Mouse (Mus musculus) cerebral cortex, adult 2 months (tissue): Measurements from ENCODE around the gene Il10rb.

Experiments
- WGBS: fragments of 180-500 bp; shearing (Covaris S2); methylation state at CpG from one replicate; pipeline ENCODE4 v1.1.7; 2018; 5-methylcytosine and 5-hydroxymethylcytosine counted together

The Il10rb gene

DNA sequence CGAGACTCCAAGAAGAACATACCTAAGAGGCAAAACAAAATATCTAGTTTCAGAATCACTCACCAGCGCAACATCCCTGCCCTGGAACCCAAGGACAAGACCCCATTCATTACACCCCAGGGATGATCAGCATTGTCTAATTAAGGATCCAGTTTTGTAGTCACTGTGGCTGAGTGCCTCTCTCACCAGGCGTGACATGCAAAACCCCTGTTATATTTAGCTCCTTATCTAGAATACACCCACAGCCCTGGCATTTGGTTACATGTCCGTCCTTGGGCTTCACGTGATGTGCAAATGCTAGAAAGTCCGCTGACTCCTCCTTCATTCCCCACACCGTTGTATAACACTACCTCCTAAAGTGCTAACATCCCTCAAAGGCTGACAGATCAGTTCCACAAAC lies 11.0 kb downstream of the Il10rb start:
- WGBS, result 77% methylated on average over 7 of the region's 7 CpGs

DNA sequence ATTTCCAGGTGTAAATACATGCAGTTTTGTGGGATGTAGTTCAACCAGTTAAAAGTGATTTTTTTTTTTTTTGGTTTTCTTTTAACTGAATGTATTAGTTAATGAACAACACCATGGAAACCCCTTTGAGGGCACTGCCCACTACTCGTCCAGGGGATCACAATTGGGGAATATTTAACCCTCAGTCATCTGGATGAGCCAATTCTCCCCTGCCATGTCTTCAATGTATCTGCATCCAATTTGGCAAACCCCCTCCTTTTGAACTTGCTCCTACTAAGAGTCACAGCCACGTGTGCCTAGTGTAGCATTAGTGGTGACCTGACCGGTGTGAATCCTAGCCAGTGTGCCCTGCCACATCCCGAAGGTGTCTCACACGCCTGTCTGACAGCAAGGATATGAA lies 12.6 kb downstream of the Il10rb start:
- 85% methylated on average over 5 of the region's 5 CpGs for WGBS

DNA sequence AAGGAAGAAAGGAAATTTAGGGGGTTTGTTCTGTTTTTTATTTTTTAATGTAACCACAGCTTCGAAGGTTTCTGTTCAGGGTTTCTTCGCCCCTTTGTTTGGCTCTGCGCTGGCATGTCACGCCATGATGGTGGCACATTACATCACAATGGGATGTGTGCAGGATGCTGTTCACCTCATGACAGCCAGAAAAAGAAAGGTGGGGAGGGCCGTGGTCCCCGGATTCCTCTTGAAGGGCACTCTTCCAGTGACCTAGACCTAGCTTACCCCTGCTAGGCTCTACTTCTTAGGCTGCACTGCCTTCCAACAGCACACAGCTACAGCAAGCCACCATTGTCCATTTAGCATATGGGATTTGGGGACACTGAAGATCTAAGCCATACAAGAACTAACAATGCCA lies 19.9 kb downstream of the Il10rb start:
- WGBS, result 83% methylated on average over 6 of the region's 6 CpGs

DNA sequence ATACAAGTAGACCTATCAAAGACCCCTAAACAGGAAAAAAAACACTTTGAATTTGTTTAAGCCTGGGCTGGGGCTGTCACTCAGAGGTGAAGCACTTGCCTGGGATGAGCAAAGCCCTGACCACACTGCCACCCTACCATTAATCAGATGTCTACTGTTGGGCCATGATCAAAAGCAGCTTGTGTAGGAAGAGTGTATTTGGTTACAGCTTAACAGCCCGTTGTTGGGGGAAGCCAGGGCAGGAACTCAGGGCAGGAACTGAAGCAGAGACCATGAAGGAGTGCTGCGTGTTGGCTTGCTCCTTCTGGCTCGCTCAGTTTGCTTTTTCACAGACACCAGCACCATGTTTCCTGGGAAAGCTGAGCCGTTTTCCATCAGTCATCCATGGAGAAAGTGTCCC lies 20.6 kb downstream of the Il10rb start:
- 89% methylated on average over 4 of the region's 4 CpGs for WGBS

DNA sequence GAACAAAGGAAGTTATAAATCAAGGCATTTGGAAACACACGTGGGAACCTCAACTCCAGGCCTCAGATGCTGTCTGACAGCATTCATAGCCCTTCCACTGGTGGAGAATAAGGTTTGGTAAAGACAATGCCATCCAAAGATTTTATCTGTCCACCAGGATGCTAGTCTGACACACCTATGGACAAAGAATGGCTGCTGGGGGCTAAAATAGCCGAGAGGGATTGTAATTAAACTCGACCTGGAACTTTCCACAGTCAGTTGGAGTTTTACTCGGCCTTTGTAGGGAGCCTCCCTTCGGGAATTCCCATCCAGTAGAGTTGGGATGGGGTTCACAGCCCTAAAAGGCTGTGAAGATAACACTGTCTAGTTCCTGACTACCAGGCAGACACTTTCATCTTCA lies 21.5 kb downstream of the Il10rb start:
- 72% methylated on average over 5 of the region's 5 CpGs for WGBS

DNA sequence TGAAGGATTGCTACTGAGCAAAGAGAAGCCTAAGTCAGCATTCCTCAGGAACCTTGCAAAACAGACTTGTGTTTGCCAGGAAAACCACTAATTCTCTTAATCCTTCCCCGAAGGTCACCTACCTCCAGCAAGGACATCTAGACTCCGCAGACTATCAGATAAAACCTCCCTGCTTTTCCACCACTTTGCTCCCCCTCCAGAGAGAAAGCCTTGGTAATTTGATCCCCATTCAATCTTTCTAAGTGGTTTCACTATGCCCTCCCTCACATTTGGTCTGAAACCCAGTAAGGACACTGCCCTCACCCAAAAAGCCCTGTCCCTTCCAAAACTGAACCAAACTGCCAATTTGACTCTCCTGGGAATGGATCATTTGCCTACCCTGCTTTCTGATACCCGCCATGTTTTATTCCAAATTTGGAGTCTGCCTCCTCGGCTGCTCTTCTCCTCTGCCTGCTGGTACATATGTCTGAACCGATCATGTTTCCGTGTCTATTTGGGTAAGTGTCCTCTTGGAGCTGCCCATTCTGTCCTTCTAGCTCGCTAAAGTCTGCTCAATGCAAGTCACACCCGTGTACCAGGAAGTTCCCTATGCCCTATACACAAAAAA lies 22.4 kb downstream of the Il10rb start:
- WGBS, result 86% methylated on average over 8 of the region's 8 CpGs

DNA sequence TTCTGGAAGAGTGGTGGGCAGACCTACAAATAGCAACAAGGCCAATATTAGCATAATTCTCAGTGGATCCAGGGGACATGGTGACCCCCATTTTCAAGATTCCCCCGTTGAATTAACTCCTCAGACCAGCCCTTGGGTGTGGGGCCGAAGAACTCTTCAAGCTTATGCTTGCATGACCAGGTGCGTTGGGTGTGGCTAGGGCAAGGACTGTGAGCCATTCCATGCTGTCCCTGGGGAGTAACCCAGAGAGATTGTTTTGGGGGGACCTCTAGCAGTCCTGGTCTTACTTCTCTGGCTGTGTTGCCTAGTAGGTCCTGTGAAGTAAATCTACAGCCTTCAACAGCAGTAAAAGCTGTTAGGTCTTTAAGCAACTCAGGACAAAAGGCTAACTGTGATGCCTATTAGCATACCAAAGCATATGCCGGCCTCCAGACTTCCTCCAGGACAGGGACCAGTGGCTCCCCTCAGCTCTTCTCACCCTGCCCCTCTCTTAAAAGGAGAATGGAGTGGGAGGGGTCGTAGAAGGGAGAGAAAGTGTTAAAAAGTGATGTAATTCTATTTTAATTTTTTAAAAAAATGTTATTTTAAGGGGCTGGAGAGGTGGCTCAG lies 26.9 kb downstream of the Il10rb start:
- WGBS, result 71% methylated on average over 5 of the region's 5 CpGs

DNA sequence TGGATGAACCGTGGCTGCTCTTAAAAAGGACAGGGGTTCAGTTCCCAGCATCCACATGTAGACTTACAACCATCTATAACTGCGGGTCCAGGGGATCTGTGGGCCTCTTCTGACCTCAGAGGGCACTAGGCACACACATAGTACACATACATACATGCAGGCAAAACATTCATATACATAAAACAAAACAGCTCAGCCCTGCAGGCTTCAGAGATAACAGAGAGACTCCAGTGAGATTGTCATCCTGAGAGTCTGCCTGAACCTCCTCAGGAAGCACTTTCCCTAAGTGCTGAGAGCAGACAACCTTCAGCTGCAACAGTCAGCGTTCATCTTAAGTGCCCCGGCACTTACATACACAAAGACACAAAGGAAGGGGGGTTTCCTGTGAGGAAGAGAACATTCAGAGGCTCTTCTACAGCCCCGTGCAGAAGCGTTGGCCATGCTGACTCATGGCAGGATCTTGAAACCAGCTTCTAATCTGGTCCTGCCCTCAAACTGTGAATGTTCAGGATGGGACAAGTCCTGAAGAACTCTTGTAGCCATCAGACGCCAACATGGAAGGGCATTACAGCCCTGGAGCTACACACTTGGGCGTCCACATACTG lies 27.5 kb downstream of the Il10rb start:
- 79% methylated on average over 8 of the region's 8 CpGs for WGBS

DNA sequence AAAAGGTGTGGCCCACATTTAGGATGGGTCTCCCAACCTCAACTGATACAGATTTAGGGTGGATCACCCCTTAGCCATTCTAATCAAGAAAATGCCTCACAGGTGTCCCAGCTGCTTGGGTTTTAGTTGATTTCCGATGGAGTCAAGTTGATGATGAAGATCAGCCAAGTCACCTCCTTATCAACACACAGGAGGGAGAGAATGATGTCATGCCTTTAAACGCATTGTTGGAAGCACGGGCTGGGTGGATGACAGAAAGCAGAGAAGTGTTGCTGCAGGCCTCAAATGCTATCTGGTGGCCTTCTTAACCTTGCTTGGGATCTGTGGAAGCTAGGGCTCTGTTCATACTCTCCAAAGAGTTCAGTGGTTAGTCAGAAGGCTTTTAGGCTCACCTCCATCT lies 28.2 kb downstream of the Il10rb start:
- WGBS, result 96% methylated on average over 3 of the region's 3 CpGs

DNA sequence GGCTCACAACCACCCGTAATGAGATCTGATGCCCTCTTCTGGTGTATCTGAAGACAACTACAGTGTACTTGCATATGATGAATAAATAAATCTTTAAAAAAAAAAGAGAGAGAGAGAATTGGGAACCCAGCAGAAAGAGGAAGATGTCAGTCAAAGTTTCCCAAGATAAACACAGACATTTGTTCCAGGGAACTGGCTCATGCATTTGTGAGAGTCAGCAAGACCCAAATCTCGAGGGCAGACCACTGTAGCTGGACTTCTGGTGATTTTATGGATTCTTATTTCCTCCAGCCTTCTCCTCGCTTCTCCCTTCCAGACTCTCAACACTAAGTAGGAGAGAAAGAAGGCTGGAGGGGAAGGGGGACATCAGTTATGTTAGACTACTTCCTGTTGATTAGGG lies 32.1 kb downstream of the Il10rb start:
- WGBS, result 66% methylated on average over 3 of the region's 3 CpGs

DNA sequence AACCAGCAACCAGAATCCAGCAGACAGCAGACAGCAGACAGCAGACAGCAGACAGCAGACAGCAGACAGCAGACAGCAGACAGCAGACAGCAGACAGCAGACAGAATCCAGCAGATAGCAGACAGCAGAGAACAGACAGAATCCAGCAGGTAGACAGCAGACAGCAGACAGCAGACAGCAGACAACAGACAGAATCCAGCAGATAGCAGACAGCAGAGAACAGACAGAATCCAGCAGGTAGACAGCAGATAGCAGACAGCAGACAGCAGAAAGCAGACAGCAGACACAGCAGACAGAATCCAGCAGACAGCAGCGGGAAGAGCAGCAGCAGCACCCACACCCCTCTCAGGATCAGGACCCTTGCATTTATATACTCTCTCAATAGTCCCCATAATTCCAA lies 32.6 kb downstream of the Il10rb start:
- 94% methylated on average over 1 of the region's 1 CpGs for WGBS

DNA sequence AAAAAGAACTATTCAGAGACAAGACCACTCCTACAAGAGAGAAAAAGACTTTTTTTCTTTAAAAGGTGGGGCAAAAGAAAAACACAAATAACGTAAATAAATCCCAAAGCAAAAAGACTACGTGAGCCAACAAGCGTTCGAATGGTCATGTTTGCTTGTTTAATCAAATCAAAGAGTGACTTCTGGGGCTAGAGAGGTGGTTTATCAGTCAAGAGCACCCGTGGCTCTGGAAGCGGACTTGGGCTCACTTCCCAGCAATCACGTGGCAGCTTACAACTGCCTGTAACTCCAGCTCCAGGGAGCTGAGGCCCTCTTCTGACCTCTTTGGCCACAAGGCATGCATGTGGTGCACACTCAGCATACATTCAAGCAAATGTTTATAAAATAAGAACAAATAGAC lies 35.4 kb downstream of the Il10rb start:
- 62% methylated on average over 7 of the region's 7 CpGs for WGBS

DNA sequence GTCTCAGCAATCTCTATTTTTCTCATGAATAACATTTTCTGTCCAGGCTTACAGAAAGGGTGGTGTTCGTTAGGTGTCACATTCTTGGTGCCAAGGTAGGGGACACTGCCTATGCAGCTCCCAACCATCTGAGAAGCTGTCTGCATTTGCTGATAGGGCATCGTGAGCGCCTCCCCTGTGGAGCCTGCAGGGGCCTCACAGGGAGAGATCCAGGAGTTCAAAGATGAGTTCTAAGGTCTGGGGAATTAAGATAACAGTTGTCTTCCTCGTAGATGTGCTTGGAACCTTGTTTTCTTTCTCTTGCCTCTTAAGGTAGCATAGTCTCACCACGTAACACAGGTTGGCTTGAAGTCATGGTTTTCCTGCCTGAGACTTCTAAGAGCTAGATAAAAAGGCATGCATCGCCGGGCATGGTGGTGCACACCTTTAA lies 35.9 kb downstream of the Il10rb start:
- WGBS, result 78% methylated on average over 7 of the region's 7 CpGs

DNA sequence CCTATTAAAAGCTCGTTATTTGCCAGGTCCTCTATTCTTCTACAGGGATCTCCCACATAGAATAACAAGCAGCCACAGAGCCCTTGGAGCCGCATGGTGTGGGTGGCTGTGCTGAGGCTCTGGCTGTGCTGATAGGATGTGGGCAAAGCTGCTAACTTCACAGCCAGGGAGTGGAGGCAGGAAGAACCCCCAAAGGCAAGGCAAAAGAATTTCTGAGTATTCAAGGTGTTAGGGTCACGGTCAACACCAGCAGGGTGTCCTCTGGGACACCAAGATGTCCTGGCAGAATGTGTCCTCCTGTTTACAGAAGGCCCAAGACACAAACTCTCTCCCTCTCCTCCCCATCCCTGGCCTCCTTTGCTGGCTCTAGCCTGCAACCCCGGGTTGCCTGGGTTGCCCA lies 36.5 kb downstream of the Il10rb start:
- WGBS, result 46% methylated on average over 4 of the region's 4 CpGs

DNA sequence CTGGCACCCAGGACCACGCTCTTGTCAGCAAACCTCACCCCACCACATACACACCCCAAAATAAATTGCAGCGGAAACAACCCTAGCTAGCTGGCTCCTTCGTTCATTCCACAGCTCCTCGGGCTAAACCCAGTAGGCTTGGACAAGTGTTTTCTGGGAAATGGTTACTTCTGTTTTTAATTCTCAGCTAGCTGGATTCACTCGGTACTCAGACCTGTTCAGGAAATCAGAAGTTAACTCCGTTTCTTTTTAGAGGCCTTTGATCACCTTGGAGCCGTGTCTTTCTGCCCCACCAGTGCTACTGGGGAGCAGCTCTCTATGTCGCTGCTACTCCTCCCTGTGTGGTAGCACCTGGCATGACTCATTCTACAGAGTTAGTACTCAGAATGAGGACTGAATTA lies 37.2 kb downstream of the Il10rb start:
- 43% methylated on average over 8 of the region's 8 CpGs for WGBS

DNA sequence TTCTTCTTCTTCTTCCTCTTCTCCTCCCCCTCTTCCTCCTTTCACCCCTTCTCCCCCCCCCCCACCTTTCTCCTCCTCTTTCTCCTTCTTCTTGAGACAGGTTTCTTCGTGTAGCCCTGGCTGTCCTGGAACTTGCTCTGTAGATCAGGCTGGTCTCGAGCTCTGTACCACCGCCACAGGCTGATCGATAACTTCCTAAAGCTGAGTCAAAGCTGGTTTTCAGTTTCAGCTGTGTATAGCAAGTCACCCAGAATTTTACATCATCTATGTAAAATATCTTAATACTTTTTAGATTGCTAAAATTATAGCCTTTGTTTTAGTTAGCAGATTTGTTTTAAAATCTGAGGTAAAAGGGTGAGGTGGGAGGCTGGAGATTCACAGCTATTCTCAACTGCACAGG lies 38.9 kb downstream of the Il10rb start:
- WGBS, result 92% methylated on average over 4 of the region's 4 CpGs

DNA sequence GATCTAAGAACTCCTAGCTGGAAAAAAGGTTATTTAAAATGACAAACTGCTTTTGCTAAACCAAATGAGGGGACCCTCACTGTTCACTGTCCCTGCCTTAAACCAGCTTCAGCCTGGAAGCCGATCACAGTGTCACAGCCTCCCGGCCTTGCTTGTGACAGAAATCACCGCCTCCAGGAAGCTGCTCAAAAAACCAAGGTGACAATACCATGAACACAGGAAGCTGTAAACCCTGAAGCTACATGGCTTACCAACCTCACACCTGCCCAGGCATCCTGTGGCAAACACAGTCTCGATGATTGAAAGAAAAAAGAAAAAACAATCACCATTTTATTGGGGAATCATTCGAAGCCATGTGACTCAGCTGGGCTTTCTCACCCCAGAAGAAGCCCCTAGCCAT lies 39.6 kb downstream of the Il10rb start:
- WGBS, result 86% methylated on average over 5 of the region's 5 CpGs

DNA sequence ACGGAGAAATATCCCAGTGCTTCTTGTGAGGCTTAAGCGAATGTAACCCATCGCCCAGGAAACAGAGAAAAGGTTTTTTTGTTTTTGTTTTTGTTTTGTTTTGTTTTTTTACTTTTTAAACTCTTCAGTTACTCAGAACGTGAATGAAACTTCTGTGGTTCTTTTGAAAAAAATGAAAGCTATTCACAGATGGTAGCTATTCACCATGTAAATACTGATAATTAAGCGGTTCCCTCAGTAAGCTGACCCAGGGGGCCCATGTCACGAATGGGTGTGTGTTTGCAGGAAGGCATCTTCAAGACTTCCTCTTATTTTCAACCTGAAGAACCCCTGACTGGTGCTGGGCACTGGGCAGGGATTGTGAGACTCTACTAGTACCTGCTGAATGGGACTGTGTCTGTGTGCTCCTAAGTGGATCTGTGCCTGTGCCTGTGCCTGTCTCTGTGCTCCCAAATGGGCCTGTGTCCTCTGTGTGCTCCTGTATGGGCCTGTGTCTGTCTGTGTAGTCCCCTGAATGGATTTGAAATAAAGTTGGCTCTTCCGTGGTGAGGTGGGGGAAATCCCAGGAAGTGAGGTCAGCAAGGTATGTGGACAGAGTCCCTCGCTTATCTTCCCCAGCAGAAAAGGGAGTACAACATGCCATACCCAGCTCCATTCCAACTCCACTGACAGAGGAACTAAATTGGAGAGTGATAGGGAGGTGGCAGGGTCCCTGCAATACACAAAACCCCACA lies 41.0 kb downstream of the Il10rb start:
- WGBS, result 78% methylated on average over 8 of the region's 8 CpGs

DNA sequence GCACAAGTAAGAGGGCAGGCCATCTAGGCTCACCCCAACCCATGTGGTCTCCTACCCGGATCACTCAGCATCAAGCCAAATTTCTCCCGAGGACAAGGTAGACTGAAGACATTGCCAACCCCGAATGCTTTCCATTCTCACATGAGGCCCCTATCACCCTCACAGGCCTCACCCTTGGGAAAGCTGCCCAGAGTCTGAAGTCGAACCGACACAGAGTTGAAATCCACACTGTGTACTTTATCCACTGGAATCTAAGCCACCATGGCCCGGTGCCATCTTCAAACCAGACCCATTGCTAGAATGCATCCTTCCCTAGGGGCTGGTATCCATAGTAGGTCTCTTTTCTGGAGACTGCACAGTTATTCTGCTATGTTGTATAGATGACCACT lies 41.5 kb downstream of the Il10rb start:
- 72% methylated on average over 6 of the region's 6 CpGs for WGBS

DNA sequence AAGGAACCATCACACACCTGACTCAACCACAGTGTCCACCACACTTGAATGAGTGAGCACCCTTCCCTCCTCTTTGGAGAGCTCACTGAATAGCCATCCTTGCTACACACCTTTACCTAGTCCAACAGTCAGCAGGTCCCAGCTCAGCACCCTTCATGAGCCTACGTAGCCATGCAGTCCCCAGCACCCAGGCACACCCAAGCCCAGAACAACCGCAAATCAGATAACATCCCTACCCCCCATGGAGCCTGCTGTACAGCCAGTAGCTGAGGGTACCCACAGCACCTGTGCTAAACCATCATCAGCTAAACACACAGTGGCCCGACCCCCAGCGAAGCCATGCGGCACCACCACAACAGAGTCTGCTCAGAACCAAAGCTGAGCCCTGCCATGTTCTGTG lies 42.1 kb downstream of the Il10rb start:
- WGBS, result 98% methylated on average over 5 of the region's 5 CpGs

DNA sequence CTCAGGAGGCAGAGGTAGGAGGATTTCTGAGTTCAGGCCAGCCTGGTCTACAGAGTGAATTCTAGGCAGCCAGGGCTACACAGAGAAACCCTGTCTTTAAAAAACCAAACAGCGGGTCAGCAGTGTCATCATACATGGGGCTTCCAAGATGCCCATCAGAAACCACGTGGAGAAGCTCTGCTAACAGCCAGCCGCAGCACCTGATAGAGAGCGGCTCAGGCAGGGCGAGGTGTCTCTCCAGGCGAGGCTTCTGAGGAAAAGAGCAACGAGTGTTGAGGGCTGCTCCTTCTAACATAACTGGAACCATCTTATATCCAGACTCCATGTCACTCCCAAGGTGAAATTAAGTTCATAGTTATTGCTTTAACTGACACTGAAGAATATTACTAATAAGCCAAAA lies 42.9 kb downstream of the Il10rb start:
- 92% methylated on average over 7 of the region's 7 CpGs for WGBS

DNA sequence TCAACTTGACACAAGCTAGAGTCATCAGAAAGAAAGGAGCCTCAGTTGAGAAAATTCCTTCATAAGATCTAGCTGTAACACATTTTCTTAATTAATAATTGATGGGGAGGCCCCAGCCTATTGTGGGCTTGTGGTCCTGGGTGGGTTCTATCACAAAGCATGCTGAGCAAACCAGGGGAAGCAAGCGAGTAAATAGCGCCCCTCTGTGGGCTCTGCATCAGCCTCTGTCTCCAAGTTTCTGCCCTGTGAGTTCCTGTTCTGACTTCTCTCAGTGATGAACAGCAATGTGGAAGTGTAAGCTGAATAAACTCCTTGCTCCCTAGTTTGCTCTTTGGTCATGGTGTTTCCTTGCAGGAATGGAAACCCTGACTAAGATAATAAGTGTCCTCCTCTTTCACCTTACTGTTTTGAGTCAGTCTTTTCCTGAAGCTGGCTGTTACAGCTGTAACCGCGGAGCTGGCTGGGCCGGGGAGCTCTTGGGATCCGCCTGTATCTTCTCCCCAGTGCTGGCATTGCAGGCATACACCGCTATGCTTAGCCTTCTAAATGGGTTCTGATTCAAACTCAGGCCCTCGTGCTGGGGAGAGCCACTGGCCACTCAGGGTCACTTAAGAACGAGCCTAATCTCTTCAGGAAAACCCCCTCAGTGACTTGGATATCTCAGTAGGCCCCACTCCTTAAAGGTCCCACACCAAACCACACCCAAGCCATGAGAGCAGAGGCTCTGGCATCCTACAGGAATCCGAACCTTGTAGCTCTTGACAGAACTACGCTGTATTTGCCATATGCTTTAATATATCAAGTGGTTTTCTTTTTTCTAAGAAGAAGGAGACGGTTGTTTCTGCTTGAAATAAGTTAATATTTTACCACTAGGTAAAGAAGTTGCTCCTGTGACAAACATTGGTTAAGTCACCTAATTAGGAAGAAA lies 44.4 kb downstream of the Il10rb start:
- 92% methylated on average over 12 of the region's 12 CpGs for WGBS
